ENCODE assay signal across 18 mouse cellular contexts in genomic region chr10:64020347-64020746, GRCm38 (mm10).
"Had no signal": no experiment of that assay in that cellular context is flagged by ENCODE, and none has a peak within 500 bp of the region (broad histone marks: within the 10 kb centered on the region; RNA-seq: fewer than 3 reads in every experiment).

No protein-coding gene starts in this region.

- H3K9me3 ChIP-seq: midbrain, embryonic 10.5 days; midbrain, embryonic 12.5 days; neural tube, embryonic 13.5 days; neural tube, embryonic 15.5 days had no signal

- H3K4me3 ChIP-seq: midbrain, embryonic 10.5 days; midbrain, embryonic 12.5 days; myocyte; neural tube, embryonic 13.5 days; neural tube, embryonic 15.5 days had no signal

- H3K4me1 ChIP-seq: midbrain, embryonic 10.5 days; midbrain, embryonic 12.5 days; neural tube, embryonic 13.5 days; neural tube, embryonic 15.5 days had no signal

- H3K27ac ChIP-seq: midbrain, embryonic 10.5 days; midbrain, embryonic 12.5 days; neural tube, embryonic 13.5 days; neural tube, embryonic 15.5 days had no signal

- H3K27me3 ChIP-seq: midbrain, embryonic 12.5 days; neural tube, embryonic 13.5 days; neural tube, embryonic 15.5 days had no signal

- H3K9ac ChIP-seq: lung, embryonic 14.5 days; midbrain, embryonic 12.5 days; neural tube, embryonic 13.5 days; neural tube, embryonic 15.5 days had no signal

- H3K36me3 ChIP-seq: midbrain, embryonic 10.5 days; midbrain, embryonic 12.5 days; neural tube, embryonic 13.5 days; neural tube, embryonic 15.5 days had no signal

- DNase-seq: lung, embryonic 14.5 days; lung, postnatal 10 days; lung, postnatal 4 days; midbrain, embryonic 14.5 days; retina, postnatal 1 day; right cerebral cortex, adult 18-20 months; right cerebral cortex, postnatal 25 days; right cerebral cortex, postnatal 4 days; spleen, adult 18-20 months; thymus, adult 18-20 months; thymus, postnatal 14 days; thymus, postnatal 36 days had no signal

- H3K4me2 ChIP-seq: lung, embryonic 14.5 days; midbrain, embryonic 12.5 days; neural tube, embryonic 13.5 days; neural tube, embryonic 15.5 days had no signal

- ATAC-seq: midbrain, embryonic 16.5 days had no signal
